15 mouse cellular contexts compared by ENCODE assay signal in genomic region chr11:67828360-67829059, GRCm38 (mm10). TPM values are rescaled to one million over a fixed set of nuclear protein-coding genes. Genes with fewer than 3 reads are reported as not detected.
A peak's percentile ranks its signal among the peaks of the same experiment; 100 is the strongest.
DNase-seq lines count a peak whose midpoint lies in the region; ATAC-seq and TF ChIP-seq lines count a peak whose summit lies in the region.
"Had no signal": no experiment of that assay in that cellular context is flagged by ENCODE, and none has a peak within 500 bp of the region (broad histone marks: within the 10 kb centered on the region; RNA-seq: fewer than 3 reads in every experiment).

No protein-coding gene starts in this region.

- no peaks in the 10 kb centered on the region for H3K9me3 ChIP-seq in intestine, postnatal 0 days (ENCODE audit: control insufficient read depth)
- no peaks in the 10 kb centered on the region for H3K9me3 ChIP-seq in lung, embryonic 15.5 days
- H3K9me3 ChIP-seq in stomach, embryonic 16.5 days (replicated peaks; ENCODE audit: control insufficient read depth, low read length) = no peaks in the 10 kb centered on the region
- H3K9me3 ChIP-seq: heart, embryonic 12.5 days had no signal

- ATAC-seq in intestine, postnatal 0 days = peak; percentile 45; the same call in 1 of the 2 replicates
- peak; percentile 74; the same call in 1 of the 2 replicates for ATAC-seq in lung, embryonic 15.5 days (ENCODE audit: borderline replicate concordance, extremely low read depth, low FRiP score, low TSS enrichment)
- ATAC-seq in stomach, embryonic 16.5 days (ENCODE audit: insufficient read depth, low FRiP score) = peak; percentile 50; the same call in 1 of the 2 replicates
- no peak for ATAC-seq in cerebellum, adult (ENCODE audit: insufficient number of reproducible peaks, low FRiP score, low TSS enrichment)

- DNase-seq in lung, adult 18-20 months = peak; percentile 20 to 57
- no peak for DNase-seq in lung, adult 2 months
- DNase-seq in adrenal gland, postnatal 25 days = no peak
- DNase-seq in gastrocnemius, adult 8-10 months (ENCODE audit: low spot score in 2 of 2) = no peak
- DNase-seq: cerebellum, adult 9-11 months; layer of hippocampus, adult 9-11 months had no signal

- no peak overlapping the region for H3K4me3 ChIP-seq in lung, adult 2 months (replicated peaks; ENCODE audit: extremely low read depth, low read depth, low read length)
- no peak overlapping the region for H3K4me3 ChIP-seq in intestine, postnatal 0 days (ENCODE audit: low read depth, low read length)
- no peak overlapping the region for H3K4me3 ChIP-seq in lung, embryonic 15.5 days
- no peak overlapping the region for H3K4me3 ChIP-seq in stomach, embryonic 16.5 days (replicated peaks; ENCODE audit: low read length)
- H3K4me3 ChIP-seq: heart, embryonic 12.5 days had no signal

- WGBS in lung, adult 2 months = 13% methylated on average over 12 of the region's 12 CpGs
- WGBS in intestine, postnatal 0 days = 11% methylated on average over 12 of the region's 12 CpGs
- WGBS in lung, embryonic 15.5 days = 13% methylated on average over 12 of the region's 12 CpGs
- WGBS in stomach, embryonic 16.5 days = 23% methylated on average over 12 of the region's 12 CpGs

- H3K9ac ChIP-seq in intestine, postnatal 0 days (ENCODE audit: low read depth, low read length) = no peak overlapping the region
- H3K9ac ChIP-seq in lung, embryonic 15.5 days = no peak overlapping the region
- no peak overlapping the region for H3K9ac ChIP-seq in stomach, embryonic 16.5 days (ENCODE audit: low read length)
- H3K9ac ChIP-seq: heart, embryonic 12.5 days had no signal

- no peaks in the 10 kb centered on the region for H3K27me3 ChIP-seq in intestine, postnatal 0 days (replicated peaks; ENCODE audit: control insufficient read depth, insufficient read depth, low read length)
- H3K27me3 ChIP-seq in lung, embryonic 15.5 days = no peaks in the 10 kb centered on the region
- no peaks in the 10 kb centered on the region for H3K27me3 ChIP-seq in stomach, embryonic 16.5 days (ENCODE audit: control insufficient read depth, insufficient read depth, low read length)
- H3K27me3 ChIP-seq: heart, embryonic 12.5 days had no signal

- H3K4me2 ChIP-seq in intestine, postnatal 0 days (replicated peaks; ENCODE audit: low read depth) = peak overlapping the region; percentile 37
- H3K4me2 ChIP-seq in lung, embryonic 15.5 days = peak overlapping the region; percentile 9
- H3K4me2 ChIP-seq in stomach, embryonic 16.5 days (ENCODE audit: low read depth, low read length) = peak overlapping the region; percentile 35
- H3K4me2 ChIP-seq: heart, embryonic 12.5 days had no signal

- no peak overlapping the region for H3K27ac ChIP-seq in intestine, postnatal 0 days (ENCODE audit: low read depth, low read length)
- peak overlapping the region; percentile 12 for H3K27ac ChIP-seq in lung, embryonic 15.5 days
- H3K27ac ChIP-seq in stomach, embryonic 16.5 days (ENCODE audit: low read length) = no peak overlapping the region
- H3K27ac ChIP-seq: macrophage had no signal

- H3K36me3 ChIP-seq in intestine, postnatal 0 days (ENCODE audit: control insufficient read depth, insufficient read depth) = no peaks in the 10 kb centered on the region
- no peaks in the 10 kb centered on the region for H3K36me3 ChIP-seq in lung, embryonic 15.5 days
- H3K36me3 ChIP-seq in stomach, embryonic 16.5 days (ENCODE audit: control insufficient read depth, insufficient read depth, low read length) = no peaks in the 10 kb centered on the region
- H3K36me3 ChIP-seq: heart, embryonic 12.5 days had no signal

- no peak for TF ChIP-seq CTCF in lung, adult 2 months (IDR thresholded peaks at IDR 0.05; ENCODE audit: insufficient read depth, low read length)
- TF ChIP-seq CTCF in intestine, postnatal 0 days (IDR thresholded peaks at IDR 0.05; ENCODE audit: low read depth) = no peak

- TF ChIP-seq POLR2A in lung, adult 2 months (IDR thresholded peaks at IDR 0.05; ENCODE audit: borderline replicate concordance, extremely low read depth, low read depth, low read length) = no peak

- peaks cover 4% of the 10 kb centered on the region for H3K4me1 ChIP-seq in lung, adult 2 months (ENCODE audit: control insufficient read depth, insufficient read depth, low read length)
- no peaks in the 10 kb centered on the region for H3K4me1 ChIP-seq in intestine, postnatal 0 days (replicated peaks; ENCODE audit: control insufficient read depth, insufficient read depth, low read length)
- peaks cover 12% of the 10 kb centered on the region for H3K4me1 ChIP-seq in lung, embryonic 15.5 days
- H3K4me1 ChIP-seq in stomach, embryonic 16.5 days (ENCODE audit: control insufficient read depth, insufficient read depth, low read length) = peaks cover 7% of the 10 kb centered on the region; the same call in 1 of the 2 replicates

RNA-seq across cellular contexts. Expression of gene Dhrs7c, which starts 30.5 kb away (rescaled TPM):
- 2.5 and 7.9 TPM in 2 replicates for polyA plus RNA-seq in lung, adult 2 months (2012; rRNA removed)
- polyA plus RNA-seq in intestine, postnatal 0 days (2015; fragmentation: Nextera tagmentation; extraction: Ambion mirVana) = not detected in 2 replicates
- polyA plus RNA-seq in lung, embryonic 15.5 days (2015; fragmentation: Nextera tagmentation; extraction: Ambion mirVana) = 0.64 and 0.67 TPM in 2 replicates
- 0.56 and 6.4 TPM in 2 replicates for polyA plus RNA-seq in stomach, embryonic 16.5 days (2015; fragmentation: Nextera tagmentation; extraction: Ambion mirVana)
- total RNA-seq in adrenal gland, postnatal 25 days (2021) = not detected in 2 replicates
- total RNA-seq in gastrocnemius, adult 8-10 months (2022) = 100 to 1,000 TPM; 266 to 400 (median 349) TPM
- polyA plus RNA-seq: hindbrain, embryonic 11.5 days; macrophage; stomach, embryonic 14.5 days had no signal

RNA-seq across cellular contexts. Expression of gene Gsg1l2, which starts 54.1 kb away (rescaled TPM):
- polyA plus RNA-seq in lung, adult 2 months (2012; rRNA removed) = not detected in 2 replicates
- 0.23 TPM in 1 of 2 replicates, not detected in the other for polyA plus RNA-seq in intestine, postnatal 0 days (2015; fragmentation: Nextera tagmentation; extraction: Ambion mirVana)
- not detected in 2 replicates for polyA plus RNA-seq in lung, embryonic 15.5 days (2015; fragmentation: Nextera tagmentation; extraction: Ambion mirVana)
- polyA plus RNA-seq in stomach, embryonic 16.5 days (2015; fragmentation: Nextera tagmentation; extraction: Ambion mirVana) = 0.53 TPM in 1 of 2 replicates, not detected in the other
- not detected in 2 replicates for total RNA-seq in adrenal gland, postnatal 25 days (2021)
- total RNA-seq in gastrocnemius, adult 8-10 months (2022) = not detected
- total RNA-seq: left cerebral cortex, postnatal 36 days had no signal
- polyA plus RNA-seq: heart, embryonic 12.5 days; hindbrain, embryonic 11.5 days; macrophage; stomach, embryonic 14.5 days had no signal

RNA-seq across cellular contexts. Expression of gene Glp2r, which starts 57.6 kb away (rescaled TPM):
- polyA plus RNA-seq in lung, adult 2 months (2012; rRNA removed) = not detected in 2 replicates
- 2.8 and 2.9 TPM in 2 replicates for polyA plus RNA-seq in intestine, postnatal 0 days (2015; fragmentation: Nextera tagmentation; extraction: Ambion mirVana)
- polyA plus RNA-seq in lung, embryonic 15.5 days (2015; fragmentation: Nextera tagmentation; extraction: Ambion mirVana) = 0.13 and 0.37 TPM in 2 replicates
- 0.93 and 0.97 TPM in 2 replicates for polyA plus RNA-seq in stomach, embryonic 16.5 days (2015; fragmentation: Nextera tagmentation; extraction: Ambion mirVana)
- total RNA-seq in adrenal gland, postnatal 25 days (2021) = not detected in 2 replicates
- under 1 TPM in 3 of 4 experiments, not detected in 1; 0.16 to 0.58 (median 0.46) TPM for total RNA-seq in gastrocnemius, adult 8-10 months (2022)
- polyA plus RNA-seq: heart, embryonic 12.5 days; hindbrain, embryonic 11.5 days; macrophage had no signal

Comparison
In these comparisons a context has a peak if more than half of its experiments do, and no peak if none do; other contexts are left out.
1. DNase-seq: peak in lung, adult 18-20 months (2 of 2); none in lung, adult 2 months (single experiment), adrenal gland, postnatal 25 days (single experiment) and gastrocnemius, adult 8-10 months (0 of 2).
2. Peak in every context shown above with its lines, with median percentiles within 50 percentile points of each other: H3K4me2 ChIP-seq.